Mouse (Mus musculus): ENCODE measurements around the gene Mrps11. TPM values are rescaled to one million over a fixed set of nuclear protein-coding genes. Genes with fewer than 3 reads are reported as not detected.

Gene Mrps11
- polyA plus RNA-seq, 1 experiment from 2014 or later, result 83.5 TPM

DNA sequence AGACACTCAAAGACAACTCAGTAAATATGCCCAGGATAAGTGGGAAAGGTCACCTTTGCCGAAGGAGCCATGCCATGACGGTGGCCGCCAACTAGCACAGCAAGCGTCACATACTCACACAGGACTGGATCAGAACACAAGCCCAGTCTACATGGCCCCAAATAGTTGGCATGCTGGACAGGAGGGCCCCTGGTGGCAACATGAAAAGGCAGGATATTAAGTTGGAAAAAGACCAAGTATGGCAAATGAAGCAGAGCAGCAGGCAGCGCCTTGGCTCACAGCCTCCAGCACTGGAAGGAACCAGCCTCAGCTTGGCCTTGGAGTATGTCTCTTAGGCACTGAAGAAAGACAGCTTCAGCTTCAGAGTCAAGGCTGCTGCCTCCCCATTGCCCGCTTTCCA, 30.9 kb downstream of the Mrps11 start:
- H3K27me3 ChIP-seq (ENCODE audit: control insufficient read depth, insufficient read depth, low read length), result no peaks in the 10 kb centered on the region
- WGBS, result 89% methylated on average over 6 of the region's 6 CpGs
- H3K4me3 ChIP-seq (ENCODE audit: low read length), result no peak overlapping the region
- no peak overlapping the region for H3K27ac ChIP-seq (ENCODE audit: low read depth, low read length)
- no peaks in the 10 kb centered on the region for H3K36me3 ChIP-seq (ENCODE audit: control insufficient read depth, insufficient read depth, low read length)
- no peaks in the 10 kb centered on the region for H3K4me1 ChIP-seq (ENCODE audit: control insufficient read depth, insufficient read depth, low read length)
- no peaks in the 10 kb centered on the region for H3K9me3 ChIP-seq (ENCODE audit: control insufficient read depth, low read length)
- ATAC-seq (ENCODE audit: low FRiP score, low TSS enrichment), result no peak
- H3K4me2 ChIP-seq (replicated peaks; ENCODE audit: low read depth, low read length), result no peak overlapping the region
- H3K9ac ChIP-seq (ENCODE audit: low read depth, low read length), result no peak overlapping the region; the same call in 1 of the 2 replicates

DNA sequence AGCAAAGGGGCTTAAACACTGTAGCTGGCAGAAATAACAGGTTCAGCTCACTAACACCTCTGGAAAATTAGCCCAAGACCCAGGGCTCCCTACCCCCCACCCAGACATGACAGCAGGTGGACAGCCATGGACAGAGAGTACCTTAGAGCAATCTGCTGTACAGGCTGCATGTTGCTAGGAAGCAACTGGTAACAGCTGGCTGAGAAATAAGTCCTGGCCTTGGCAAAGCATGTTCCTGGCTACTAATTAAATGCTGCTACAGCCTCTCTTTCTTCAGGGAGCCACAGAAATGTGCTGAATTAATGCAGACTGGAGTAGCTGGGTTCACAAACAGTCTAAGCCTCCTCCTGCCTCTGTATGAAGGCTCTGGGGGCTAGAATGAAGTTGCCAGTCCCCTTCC, 31.8 kb downstream of the Mrps11 start:
- no peaks in the 10 kb centered on the region for H3K27me3 ChIP-seq (ENCODE audit: control insufficient read depth, insufficient read depth, low read length)
- no peak overlapping the region for H3K9ac ChIP-seq (ENCODE audit: low read depth, low read length)
- ATAC-seq (ENCODE audit: low FRiP score, low TSS enrichment), result no peak
- no peak overlapping the region for H3K4me2 ChIP-seq (replicated peaks; ENCODE audit: low read depth, low read length)
- no peaks in the 10 kb centered on the region for H3K4me1 ChIP-seq (ENCODE audit: control insufficient read depth, insufficient read depth, low read length)
- no peak overlapping the region for H3K27ac ChIP-seq (ENCODE audit: low read depth, low read length)
- H3K9me3 ChIP-seq (ENCODE audit: control insufficient read depth, low read length), result no peaks in the 10 kb centered on the region
- no peaks in the 10 kb centered on the region for H3K36me3 ChIP-seq (ENCODE audit: control insufficient read depth, insufficient read depth, low read length)
- no peak overlapping the region for H3K4me3 ChIP-seq (ENCODE audit: low read length)

DNA sequence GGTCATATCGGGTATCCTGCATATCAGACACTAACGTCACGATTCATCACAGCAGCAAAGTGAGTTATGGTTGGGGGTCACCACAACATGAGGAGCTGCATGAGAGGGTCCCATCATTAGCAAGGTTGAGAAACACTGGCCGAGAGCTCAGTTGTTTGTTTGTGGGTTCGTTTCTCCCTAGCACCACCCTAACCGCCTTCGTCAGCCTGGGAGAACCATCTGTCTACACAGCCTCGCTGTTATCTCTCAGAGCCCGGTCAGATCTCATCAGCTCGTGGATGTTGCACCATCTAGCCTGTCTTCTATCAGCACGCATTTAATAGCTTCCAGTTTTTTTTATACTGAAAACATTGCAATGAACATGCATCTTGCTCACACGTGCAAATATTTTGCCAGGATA, 35.4 kb downstream of the Mrps11 start:
- Histone ChIP-seq H3K36me3 (ENCODE audit: control insufficient read depth, insufficient read depth, low read length) (no peaks in the 10 kb centered on the region; the same call in 1 of the 2 replicates), H3K4me1 (ENCODE audit: control insufficient read depth, insufficient read depth, low read length) (no peaks in the 10 kb centered on the region), H3K4me3 (ENCODE audit: low read length) (no peak overlapping the region), H3K4me2 (replicated peaks; ENCODE audit: low read depth, low read length) (no peak overlapping the region), H3K9me3 (ENCODE audit: control insufficient read depth, low read length) (no peaks in the 10 kb centered on the region), H3K9ac (ENCODE audit: low read depth, low read length) (no peak overlapping the region), H3K27ac (ENCODE audit: low read depth, low read length) (no peak overlapping the region), H3K27me3 (ENCODE audit: control insufficient read depth, insufficient read depth, low read length) (no peaks in the 10 kb centered on the region)
- no peak for ATAC-seq (ENCODE audit: low FRiP score, low TSS enrichment)
- WGBS, result 79% methylated on average over 12 of the region's 12 CpGs

DNA sequence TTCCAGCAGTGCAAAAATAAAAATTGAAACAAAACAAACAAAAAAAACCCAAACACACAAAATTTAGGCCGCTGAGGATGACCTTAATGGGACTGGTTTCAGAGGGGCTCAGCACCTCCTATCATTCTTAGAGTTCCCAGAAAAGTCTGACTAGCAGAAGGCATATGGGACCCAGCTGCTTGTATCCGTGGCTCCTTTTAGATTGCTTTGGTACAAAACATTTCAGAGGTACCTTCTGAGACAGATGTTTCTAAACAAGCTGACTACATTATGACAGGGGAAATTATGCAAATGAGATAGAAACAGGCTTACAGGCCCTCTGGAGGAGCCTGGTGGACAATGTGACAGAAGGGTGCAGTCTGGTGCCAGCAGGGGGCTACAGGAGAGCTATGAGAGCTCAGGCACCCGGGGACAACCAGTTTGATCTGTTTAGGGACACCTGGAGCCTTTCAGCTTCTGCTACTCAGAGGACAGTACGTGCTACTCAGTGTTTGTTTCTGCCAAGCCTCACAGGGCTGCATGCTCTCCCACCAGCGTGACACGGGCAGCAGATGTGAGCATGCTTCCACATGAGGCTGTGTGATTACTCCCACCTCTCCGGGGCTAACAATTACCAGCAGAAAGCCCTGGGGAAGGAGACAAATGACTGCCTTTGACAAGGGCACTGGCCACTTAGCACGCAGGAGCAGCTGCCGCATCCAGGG, 43.9 kb downstream of the Mrps11 start:
- Histone ChIP-seq H3K4me3 (ENCODE audit: low read length) (no peak overlapping the region), H3K4me2 (replicated peaks; ENCODE audit: low read depth, low read length) (no peak overlapping the region), H3K4me1 (ENCODE audit: control insufficient read depth, insufficient read depth, low read length) (no peaks in the 10 kb centered on the region), H3K9ac (ENCODE audit: low read depth, low read length) (no peak overlapping the region), H3K9me3 (ENCODE audit: control insufficient read depth, low read length) (no peaks in the 10 kb centered on the region), H3K27ac (ENCODE audit: low read depth, low read length) (no peak overlapping the region), H3K36me3 (ENCODE audit: control insufficient read depth, insufficient read depth, low read length) (peaks cover 32% of the 10 kb centered on the region), H3K27me3 (ENCODE audit: control insufficient read depth, insufficient read depth, low read length) (no peaks in the 10 kb centered on the region)
- peak; percentile 55; the same call in 1 of the 2 replicates for ATAC-seq (ENCODE audit: low FRiP score, low TSS enrichment)
- WGBS, result 23% methylated on average over 9 of the region's 9 CpGs

DNA sequence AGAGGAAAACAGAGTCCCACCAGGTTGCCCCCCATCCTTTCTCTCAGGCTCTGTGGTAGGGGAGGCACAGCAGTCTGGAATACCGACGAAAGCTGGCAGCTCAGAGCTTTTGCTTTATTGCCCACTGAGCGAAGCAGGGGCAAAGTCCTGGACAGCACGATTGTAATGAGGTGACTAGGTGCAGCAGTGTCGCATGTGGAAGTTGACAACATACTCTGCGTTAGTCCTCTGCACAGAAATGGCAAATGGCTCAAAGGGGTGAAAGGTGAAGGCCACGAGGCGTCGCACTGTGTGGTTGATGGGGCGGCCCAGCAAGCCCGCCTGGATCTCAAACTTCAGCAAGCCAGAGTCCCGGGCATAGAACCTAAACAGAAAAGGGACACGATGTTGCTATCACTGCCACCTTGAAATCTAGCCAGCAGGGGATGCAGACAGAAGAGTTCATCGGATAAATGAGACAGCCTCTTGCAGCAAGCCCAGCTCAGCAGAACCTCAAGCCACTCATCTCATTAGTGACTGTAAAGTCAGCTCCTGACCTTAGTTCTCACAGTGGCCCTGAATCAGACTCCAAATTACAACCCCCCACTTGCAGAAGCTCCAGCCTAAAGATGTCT, 44.9 kb downstream of the Mrps11 start:
- 42% methylated on average over 14 of the region's 14 CpGs for WGBS
- no peaks in the 10 kb centered on the region for H3K4me1 ChIP-seq (ENCODE audit: control insufficient read depth, insufficient read depth, low read length)
- no peak overlapping the region for H3K27ac ChIP-seq (ENCODE audit: low read depth, low read length)
- no peak overlapping the region for H3K4me3 ChIP-seq (ENCODE audit: low read length)
- no peaks in the 10 kb centered on the region for H3K9me3 ChIP-seq (ENCODE audit: control insufficient read depth, low read length)
- no peak overlapping the region for H3K9ac ChIP-seq (ENCODE audit: low read depth, low read length)
- H3K27me3 ChIP-seq (ENCODE audit: control insufficient read depth, insufficient read depth, low read length), result no peaks in the 10 kb centered on the region
- no peak for ATAC-seq (ENCODE audit: low FRiP score, low TSS enrichment)
- H3K36me3 ChIP-seq (ENCODE audit: control insufficient read depth, insufficient read depth, low read length), result peaks cover 32% of the 10 kb centered on the region
- no peak overlapping the region for H3K4me2 ChIP-seq (replicated peaks; ENCODE audit: low read depth, low read length)

DNA sequence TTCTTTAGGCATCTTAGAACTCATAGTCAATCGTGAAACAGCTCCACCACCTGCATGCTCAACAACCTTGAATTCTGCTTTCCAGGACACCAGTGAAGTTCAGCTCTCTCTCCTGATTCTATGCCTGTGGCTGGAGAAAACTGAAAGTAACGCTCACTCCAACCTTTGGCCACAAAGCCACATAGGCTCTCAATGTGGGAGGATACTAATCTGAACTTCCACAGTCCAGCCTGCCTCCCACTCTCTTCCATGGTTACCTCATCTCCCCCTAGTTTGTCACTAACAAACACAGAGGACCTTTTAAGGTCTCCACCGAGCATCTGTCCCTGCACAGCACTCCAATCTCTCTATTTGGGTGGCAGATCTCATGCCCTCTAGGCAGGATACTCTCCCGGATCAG, 52.7 kb downstream of the Mrps11 start:
- no peaks in the 10 kb centered on the region for H3K9me3 ChIP-seq (ENCODE audit: control insufficient read depth, low read length)
- WGBS, result 83% methylated on average over 4 of the region's 4 CpGs
- H3K27me3 ChIP-seq (ENCODE audit: control insufficient read depth, insufficient read depth, low read length), result no peaks in the 10 kb centered on the region
- H3K27ac ChIP-seq (ENCODE audit: low read depth, low read length), result no peak overlapping the region
- H3K9ac ChIP-seq (ENCODE audit: low read depth, low read length), result no peak overlapping the region
- H3K4me3 ChIP-seq (ENCODE audit: low read length), result no peak overlapping the region
- peaks cover 26% of the 10 kb centered on the region for H3K36me3 ChIP-seq (ENCODE audit: control insufficient read depth, insufficient read depth, low read length)
- H3K4me1 ChIP-seq (ENCODE audit: control insufficient read depth, insufficient read depth, low read length), result no peaks in the 10 kb centered on the region
- no peak for ATAC-seq (ENCODE audit: low FRiP score, low TSS enrichment)
- no peak overlapping the region for H3K4me2 ChIP-seq (replicated peaks; ENCODE audit: low read depth, low read length)

DNA sequence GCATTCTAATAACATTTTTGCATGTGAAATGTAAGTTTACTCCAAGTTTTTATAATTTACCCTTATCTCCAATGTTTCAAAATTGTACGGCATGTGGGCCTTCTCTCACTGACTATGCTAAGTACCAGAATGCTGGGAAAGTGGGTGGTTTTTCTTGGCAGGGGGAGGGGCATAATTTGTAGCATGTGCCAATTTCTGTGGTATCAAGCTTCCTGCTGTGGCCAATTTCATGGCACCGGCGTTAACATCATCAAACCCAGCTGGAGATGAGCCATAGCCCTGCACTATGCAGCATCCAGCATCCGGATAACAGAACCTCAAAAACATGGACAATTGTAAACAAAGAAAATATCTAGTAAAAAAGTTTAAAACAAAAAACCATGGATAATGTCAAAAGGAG, 54.3 kb downstream of the Mrps11 start:
- WGBS, result 93% methylated on average over 4 of the region's 4 CpGs
- ATAC-seq (ENCODE audit: low FRiP score, low TSS enrichment), result no peak

DNA sequence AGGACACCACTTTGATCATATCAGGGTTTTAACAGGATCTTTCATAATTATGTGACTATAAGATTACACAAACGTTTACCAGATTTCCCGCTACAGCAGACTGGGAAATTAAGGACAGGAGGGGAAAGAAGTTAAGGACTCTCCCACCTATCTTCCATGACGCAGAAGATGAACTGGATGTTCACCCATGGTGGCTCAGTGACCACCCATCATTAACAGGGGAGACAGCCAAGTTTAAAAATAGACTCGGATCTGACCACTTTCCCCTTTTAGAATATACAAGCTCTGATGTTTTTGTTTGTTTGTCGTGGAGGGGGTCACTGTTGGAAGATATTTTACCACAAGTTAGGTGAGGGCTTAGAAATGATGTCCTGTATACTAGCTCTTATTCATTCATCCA, 58.7 kb downstream of the Mrps11 start:
- H3K4me3 ChIP-seq (ENCODE audit: low read length), result no peak overlapping the region
- no peak overlapping the region for H3K4me2 ChIP-seq (replicated peaks; ENCODE audit: low read depth, low read length)
- H3K9ac ChIP-seq (ENCODE audit: low read depth, low read length), result no peak overlapping the region
- 84% methylated on average over 5 of the region's 5 CpGs for WGBS
- H3K27me3 ChIP-seq (ENCODE audit: control insufficient read depth, insufficient read depth, low read length), result no peaks in the 10 kb centered on the region
- no peak for ATAC-seq (ENCODE audit: low FRiP score, low TSS enrichment)
- peaks cover 48% of the 10 kb centered on the region for H3K36me3 ChIP-seq (ENCODE audit: control insufficient read depth, insufficient read depth, low read length)
- H3K4me1 ChIP-seq (ENCODE audit: control insufficient read depth, insufficient read depth, low read length), result 0 out of 2 replicates have a peak, but pooled peaks cover 6% of the 10 kb centered on the region
- H3K27ac ChIP-seq (ENCODE audit: low read depth, low read length), result no peak overlapping the region
- no peaks in the 10 kb centered on the region for H3K9me3 ChIP-seq (ENCODE audit: control insufficient read depth, low read length)

More for the DNA sequence above, 54.3 kb downstream of the Mrps11 start:
- Histone ChIP-seq H3K4me2 (replicated peaks; ENCODE audit: low read depth, low read length) (no peak overlapping the region), H3K4me1 (ENCODE audit: control insufficient read depth, insufficient read depth, low read length) (no peaks in the 10 kb centered on the region), H3K27me3 (ENCODE audit: control insufficient read depth, insufficient read depth, low read length) (no peaks in the 10 kb centered on the region), H3K4me3 (ENCODE audit: low read length) (no peak overlapping the region), H3K9me3 (ENCODE audit: control insufficient read depth, low read length) (no peaks in the 10 kb centered on the region), H3K27ac (ENCODE audit: low read depth, low read length) (no peak overlapping the region), H3K9ac (ENCODE audit: low read depth, low read length) (no peak overlapping the region), H3K36me3 (ENCODE audit: control insufficient read depth, insufficient read depth, low read length) (peaks cover 37% of the 10 kb centered on the region)
